Mouse (Mus musculus) embryo, embryonic 11 days (tissue): ENCODE measurements around the gene Map2k1.
A peak's percentile ranks its signal among the peaks of the same experiment; 100 is the strongest.
"Not testable (repeated sequence)": the region's sequence is repeated elsewhere in the genome, so short reads cannot be mapped to it uniquely, and the experiment has no call there.

Experiments
- DNase-seq: peaks from one replicate; pipeline ENCODE4 v3.0.0-alpha.2; 2015

The Map2k1 gene

DNA sequence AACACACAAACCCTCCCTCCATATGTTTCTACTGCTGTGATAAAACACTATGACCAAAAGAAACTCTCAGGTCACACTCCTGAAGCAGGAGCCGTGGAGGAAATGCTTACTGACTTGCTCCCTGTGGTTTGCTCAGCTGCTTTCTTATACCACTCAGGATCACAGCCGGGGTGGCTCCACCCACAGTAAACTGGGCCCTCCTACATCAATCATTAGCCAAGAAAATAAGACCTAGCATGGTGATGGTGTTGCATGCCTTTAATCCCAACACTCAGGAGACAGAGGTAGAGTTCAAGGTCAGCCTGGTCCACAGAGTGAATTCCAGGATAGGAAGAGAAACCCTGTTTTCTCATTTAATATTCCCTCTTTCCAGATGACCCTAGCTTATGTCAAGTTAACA is 53.5 kb downstream of the Map2k1 start:
- DNase-seq = no peak

DNA sequence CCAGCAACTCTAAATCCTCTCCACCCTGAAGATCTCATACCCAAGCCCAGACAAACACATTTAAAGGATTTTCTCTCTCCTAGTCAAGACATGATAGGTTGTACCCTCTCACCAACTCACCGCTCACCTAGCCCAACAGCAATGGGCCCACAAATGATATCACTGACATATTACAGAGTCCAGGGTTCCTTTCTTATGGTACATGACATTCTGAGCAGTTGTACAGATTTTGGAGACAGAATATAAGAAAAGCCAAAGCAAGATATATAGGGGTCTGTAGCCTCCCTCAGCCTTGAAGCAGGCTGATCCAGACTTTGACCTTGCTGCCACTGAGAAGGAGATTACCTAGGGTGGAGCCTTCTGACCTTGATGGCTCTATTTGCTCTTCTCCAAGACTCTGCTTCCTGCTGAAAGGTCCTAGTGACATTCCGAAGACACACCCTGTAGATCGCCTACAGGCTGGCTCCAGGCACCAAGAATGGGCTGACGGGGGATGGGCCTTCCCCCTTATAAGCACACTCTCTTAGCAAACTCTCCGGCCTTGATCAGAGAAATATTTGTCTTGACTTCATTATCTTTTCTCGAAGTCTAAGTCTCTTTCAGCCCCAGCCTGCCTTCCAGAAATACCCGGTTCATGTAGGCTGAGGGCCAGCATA is 54.5 kb downstream of the Map2k1 start:
- DNase-seq = not testable (repeated sequence)

DNA sequence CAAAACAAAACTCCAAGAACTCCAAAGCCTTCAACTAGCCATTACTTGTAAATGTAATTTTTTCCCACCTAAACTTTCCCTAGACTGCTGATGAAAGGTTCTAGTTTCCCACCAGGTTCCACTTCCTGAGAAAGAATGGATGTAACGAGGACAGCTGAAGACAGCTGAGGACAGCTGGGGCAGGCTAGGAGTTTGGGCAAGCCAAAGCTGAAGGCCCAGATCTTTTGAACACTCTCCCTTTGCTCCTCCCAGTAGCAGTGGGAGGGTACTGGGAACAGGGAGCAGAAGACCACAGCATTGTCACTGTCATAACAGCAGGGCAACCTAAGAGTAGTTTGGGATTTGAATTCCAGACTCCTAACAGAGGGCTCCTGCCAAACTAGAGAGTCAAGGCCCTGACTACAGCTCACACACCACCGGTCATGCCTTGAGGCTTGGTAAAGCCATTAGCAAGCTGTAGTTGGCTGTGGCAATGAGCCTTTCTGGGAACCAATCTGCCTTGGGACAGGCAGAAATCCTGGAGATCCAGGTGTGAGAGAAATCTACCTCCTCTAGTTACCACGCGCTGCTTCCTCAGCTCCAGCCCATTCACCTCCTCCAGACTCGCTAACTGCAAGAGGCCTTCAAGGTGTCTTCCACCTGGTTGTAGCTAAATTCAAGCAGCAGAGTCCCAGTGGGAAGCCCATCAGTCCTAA is 55.2 kb downstream of the Map2k1 start:
- no peak for DNase-seq

DNA sequence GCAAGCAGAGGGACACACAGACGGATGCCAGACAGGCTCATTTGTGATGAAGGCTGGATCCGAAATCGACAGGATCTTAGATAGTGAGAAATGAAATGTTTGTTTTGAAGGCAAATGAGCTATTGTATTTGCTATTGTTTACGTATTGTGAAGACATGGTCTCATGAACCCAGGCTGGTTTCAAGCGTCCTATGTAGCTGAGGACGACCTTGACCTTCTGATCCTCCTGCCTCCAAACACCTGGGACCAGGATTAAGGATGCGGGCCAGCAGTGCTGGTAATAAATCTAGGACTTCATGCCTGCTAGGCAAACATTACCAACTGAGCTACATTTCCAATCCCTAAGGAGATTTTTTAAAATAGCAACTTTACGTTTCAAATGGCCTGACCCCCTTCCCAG is 55.9 kb downstream of the Map2k1 start:
- no peak for DNase-seq

DNA sequence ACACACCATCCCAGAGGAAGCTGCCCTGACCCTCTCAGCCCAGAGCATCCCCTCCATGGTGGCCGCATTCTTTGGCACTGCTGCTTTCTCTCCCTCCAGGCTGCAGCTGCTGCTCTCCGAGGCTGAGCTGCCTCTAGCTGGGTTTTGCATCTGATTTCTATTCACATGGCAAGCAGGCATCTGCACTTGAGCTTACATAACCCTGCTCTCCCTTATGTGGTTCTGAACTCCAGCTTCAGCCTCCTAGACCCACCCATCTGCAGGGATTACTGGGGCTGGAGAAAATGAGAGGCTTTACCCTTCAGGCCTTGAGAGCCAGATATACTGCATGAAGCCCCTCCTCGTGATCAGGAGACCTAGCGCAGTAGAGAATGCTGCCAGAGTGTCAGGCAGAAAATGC is 57.9 kb downstream of the Map2k1 start:
- DNase-seq = no peak

DNA sequence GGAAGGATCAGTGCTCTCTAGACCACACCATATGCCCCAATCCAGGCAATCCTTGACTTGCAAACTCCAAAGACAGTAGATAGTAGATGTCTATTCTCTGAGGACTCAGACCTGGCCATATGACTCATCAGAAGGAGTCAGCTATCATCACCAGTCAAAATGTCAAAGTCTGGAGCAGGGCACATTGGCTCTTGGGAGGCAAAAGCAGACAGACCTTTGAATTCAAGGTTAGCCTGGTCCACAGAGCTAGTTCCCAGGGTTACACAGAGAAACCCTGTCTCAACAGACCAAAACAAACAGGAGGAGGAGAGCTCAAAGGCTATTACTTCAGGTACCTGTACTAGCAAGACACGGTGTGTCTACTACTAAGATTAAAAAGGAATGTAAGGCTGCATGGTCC is 59.6 kb downstream of the Map2k1 start:
- no peak for DNase-seq

DNA sequence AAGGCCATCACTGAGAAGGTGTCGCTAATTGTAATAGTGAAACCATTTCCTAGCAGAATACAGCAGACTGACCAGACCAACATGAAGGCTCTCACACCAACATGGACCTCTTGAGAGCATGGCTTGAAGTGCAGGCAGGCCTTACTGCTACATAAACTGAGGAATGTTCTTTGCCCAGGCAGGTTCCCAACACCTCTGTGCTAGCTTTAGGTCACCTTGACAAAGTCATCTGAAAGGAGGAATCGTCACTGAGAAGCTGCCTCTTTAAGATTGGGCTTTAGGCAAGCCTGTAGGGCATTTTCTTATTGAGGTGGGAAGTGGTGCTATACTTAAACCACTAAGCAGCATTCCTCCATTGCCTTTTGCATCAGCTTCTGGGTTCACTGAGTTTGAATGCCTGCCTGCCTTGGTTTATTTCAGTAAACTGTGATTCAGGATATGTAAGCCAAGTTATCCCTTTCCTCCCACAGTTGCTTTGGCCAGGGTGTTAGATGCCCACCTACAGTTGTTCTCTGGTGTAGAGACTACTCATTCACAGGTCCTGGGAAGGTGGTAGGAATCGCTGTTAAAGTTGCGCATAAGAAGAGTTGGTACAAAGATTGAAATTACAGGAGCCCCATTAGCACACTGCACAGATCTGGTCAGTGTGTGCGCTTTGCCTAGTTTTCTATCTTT is 69.1 kb downstream of the Map2k1 start:
- no peak for DNase-seq

DNA sequence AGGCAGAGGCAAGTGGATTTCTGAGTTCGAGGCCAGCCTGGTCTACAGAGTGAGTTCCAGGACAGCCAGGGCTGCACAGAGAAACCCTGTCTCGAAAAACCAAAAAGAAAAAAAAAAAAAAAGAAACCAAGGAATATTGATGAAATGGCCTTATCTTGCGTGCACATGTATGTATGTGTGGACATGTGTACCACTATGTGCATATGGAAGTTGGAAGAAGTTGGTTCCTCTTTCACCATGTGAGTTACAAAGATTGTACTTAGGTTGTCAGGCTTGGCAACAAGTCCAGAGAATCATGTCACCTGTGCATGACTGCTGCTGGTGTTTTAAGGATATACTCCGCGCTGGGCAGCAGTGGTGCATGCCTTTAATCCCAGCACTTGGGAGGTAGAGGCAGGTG is 70.1 kb downstream of the Map2k1 start:
- DNase-seq = not testable (repeated sequence)

DNA sequence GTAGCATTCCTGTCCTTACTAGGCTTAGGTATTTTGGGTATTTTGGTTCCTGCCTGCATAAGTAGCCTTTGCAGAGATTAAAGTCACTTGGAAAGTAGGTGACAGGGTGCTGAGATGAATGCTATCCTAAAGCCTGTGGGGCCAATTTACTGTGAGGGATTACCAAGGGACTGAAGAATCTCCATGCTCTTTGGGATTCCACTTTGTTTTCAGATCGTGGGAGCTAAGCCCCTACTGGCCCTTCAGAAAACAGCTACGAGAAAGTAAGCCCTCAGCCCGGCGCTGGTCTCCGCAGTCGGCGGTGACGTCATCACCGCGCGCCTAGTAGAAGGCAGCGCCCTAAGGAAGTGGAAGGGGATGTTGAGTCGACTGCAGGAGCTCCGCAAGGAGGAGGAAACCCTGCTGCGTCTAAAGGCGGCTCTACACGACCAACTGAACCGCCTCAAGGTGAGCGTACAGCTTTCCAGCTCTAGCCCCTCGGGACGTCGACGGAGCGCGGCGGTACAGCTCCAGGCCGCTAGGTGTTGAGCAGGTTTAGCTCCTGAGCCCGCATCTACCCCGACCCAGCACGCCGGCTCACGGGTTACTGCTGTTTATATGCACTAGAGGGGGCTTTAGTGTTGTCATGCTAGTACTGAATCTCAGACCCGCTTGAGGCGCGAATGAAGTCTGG is 74.3 kb downstream of the Map2k1 start, which contains the start of gene Snapc5:
Gene Snapc5 (plus strand): TSS at position 301 of the 673 bp plus-strand sequence.
- DNase-seq = peak; percentile 97

DNA sequence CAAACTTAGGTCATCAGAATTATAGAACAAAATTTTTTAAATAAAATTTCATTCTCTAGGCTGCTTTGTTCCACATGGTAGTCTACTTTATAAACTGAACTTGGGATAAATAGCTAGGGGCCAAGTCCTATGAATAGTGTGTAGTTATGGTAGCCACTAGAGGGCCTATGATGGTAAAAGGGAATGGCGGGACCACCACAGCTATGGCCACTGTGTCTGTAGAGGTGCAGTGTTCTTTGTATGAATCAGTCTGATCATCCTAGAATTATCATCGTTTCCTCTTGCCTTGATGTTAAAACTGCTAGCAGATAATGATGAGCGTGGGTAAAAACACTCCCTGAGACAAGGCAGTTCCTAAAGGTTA is 74.8 kb downstream of the Map2k1 start:
- peak; percentile 67 for DNase-seq

DNA sequence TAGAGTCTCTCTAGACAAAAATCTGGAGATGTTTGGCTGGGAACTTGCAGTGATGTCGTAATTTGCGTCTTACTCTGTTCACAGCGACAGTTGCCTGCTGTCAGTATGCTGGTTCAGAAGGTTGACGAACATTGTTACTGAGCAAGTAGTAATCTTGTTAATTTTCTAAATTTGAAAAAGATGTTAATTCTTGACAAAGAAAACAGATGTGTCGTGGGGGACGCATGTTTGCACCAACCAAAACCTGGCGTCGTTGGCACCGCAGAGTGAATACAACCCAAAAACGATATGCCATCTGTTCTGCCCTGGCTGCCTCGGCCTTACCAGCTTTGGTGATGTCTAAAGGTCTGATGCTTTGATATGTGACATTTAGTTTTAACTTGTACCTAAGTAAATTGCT is 78.1 kb downstream of the Map2k1 start:
- DNase-seq = no peak

DNA sequence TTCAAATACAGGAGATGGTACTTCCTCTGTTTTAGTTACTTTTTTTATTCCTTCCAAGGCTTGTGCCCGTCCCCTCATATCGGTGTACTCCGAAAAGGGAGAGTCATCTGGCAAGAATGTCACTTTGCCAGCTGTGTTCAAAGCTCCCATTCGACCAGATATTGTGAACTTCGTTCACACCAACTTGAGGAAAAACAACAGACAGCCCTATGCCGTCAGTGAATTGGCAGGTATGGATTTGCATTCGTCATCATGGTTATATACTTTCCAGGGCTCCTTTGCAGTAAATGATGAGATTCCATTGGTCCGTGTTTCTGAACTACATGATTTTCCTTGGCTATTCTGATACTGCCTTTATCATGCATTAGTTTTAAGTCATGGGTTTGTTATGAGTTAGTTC is 78.7 kb downstream of the Map2k1 start:
- DNase-seq = no peak

DNA sequence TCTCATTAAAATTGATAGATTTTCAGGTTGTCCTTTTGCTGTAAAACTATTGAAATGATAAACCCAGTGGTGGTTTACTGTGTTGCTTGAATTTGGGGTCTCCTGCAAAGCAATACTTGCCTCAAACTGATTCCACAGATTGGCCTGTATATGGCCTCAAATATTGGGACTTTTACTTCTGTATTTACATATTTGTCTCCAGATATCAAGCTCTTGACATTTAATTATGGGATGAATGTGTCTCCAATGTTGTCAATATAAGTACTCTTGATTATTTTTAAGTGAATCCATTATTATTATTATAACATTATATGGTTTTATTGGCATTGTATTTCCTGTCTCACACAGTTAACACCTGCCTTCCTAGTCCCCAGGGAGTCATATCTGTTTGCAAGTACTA is 79.1 kb downstream of the Map2k1 start:
- no peak for DNase-seq

DNA sequence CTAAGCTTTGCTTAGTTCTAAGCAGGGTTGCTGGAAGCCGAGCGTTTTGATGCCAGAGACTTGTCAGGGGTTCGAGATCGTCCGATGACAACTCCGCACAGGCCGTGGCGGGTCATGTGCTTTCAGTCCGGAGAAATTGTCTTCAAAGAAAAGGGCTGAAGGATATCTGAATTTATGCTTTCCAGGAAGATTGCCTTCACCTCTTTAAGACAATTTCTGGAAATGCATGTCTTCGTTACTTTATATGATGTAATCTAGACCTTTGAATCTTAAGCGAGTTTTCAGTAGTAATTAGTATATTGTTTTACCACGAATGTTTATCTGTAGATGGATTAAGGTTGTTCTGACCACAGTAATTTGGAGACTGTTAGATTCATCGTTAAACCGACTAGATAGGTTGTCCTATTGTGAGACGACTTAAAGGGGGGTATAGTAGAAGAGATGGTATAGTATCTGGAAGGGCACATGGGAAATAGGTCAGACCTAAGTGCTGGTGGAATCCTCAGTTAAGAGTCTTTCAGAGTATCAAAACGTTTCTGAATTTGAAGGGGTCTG is 79.7 kb downstream of the Map2k1 start:
- DNase-seq = no peak

DNA sequence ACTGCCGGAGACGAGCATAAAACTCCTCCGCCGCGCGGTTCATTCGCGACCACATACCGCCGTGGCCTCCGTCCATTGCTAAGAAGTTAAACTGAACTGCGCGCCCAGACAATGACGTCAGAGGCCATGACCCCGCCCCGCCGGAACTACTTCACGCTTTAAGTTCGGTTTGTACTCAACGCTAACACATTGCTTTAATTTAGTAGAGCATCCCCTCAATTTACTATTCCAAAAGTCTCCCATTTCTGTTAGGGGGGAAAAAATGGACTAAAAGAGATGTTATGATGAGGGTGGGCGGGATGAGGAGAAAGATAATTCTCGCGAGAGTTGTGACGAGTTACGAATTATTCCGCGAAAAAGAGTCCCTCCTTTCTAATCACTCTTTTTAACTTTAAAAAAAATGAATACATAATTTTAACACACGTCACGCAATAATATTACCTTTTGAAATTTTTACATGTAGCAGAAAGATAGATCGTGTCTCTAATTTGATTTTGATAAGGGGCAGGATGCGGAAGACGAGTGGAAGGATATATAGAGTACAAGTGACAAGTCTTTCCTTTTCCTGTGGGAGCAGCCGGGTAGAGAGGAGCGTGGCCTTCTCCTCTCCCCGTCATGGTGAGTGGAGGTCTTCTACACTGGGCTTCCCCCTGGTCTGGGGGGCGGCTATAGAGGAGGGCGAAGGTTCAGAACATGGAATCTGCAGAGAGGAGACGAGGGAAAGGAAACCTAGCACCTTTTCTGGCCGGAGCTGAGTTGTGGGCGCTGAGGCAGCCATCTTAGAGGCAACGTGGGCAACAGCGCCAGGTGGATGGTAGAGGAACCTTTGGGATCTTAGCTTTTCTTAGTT is 80.4 kb downstream of the Map2k1 start, which contains the start of the genes Zwilch and Rpl4:
Gene Zwilch (minus strand): TSS at position 289 of the 850 bp plus-strand sequence.
Gene Rpl4 (plus strand): TSS at position 560 of the 850 bp plus-strand sequence.
- DNase-seq = peak; percentile 90

DNA sequence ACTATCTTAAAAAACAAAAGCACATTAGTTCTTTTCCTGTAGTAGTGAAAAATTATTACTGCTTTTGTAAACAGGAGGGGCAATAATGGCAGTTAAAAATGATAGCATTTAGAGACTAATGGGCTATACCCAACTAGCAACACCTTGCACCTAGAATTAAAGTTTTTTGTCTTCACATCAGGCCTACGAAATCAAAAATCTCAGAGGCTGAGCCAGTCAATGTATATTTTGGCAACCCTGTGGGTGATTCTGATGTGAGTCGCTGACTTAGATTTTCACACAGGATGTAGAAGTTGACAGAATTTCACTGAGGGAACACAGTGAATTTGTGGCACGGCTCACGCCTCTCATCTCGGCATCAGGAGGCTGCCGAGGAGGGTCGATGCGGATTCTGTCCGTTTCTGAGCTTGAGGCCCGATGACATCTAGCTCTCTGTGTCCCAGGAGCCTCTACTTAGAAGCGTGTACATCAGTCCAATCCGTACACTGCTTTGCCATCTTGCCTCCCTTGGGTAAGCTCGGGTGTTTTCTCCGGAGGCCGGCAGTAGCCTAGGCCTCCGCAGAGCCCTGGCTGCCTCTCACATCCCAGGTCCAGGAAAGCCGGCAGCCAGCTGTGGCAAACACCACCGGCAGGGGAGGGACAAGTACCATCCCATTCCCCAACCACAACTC is 81.2 kb downstream of the Map2k1 start:
- no peak for DNase-seq

DNA sequence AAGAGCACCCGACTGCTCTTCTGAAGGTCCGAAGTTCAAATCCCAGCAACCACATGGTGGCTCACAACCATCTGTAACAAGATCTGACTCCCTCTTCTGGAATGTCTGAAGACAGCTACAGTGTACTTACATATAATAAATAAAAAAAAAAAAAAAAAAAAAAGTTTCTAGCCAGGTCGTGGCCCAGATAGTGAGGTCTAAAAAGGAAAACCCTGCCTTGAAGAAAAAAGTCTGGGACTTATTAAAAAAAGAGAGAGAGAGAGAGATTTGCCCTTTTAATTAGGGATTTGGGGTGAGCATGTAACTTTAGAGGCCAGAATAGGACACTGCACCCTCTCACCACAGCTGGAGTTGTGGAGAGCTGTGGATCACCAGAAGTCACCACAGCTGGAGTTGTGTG is 83.5 kb downstream of the Map2k1 start:
- not testable (repeated sequence) for DNase-seq

DNA sequence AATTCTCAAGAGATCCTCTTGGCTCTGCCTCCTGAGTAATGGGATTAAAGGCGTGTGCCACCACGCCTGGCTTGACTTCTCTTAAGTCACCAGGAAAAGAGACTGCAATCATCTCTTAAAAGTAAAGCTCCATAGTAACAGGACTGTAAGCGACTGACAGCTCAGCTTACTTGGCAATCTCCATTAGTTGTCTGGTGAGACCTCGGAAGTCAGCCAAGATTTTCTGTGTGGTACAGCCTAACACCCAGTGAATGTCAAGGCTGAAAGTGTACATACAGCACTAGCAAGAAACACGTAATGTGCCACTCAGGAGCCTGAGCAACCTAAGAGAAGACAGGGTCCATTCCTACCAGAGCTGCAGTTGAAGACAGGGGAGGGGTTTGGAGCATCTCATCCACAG is 93.0 kb downstream of the Map2k1 start:
- DNase-seq = no peak

DNA sequence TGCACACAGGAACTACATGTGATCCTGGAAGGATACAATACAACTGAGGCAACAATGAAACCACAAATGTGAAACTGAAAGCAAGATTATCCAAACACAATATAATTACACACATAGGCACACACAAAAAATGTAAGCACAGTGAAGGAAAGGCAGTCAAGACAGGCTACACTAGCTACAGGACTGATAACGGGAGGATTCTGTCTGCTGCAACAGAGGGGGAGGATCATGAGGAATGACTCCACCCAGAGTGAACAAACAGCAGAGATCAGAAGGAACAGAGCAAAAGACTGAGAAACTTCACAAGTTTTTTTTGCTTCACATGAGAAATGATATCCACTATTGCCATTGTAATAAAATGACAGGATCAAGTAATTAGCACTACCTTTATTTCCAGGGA is 96.8 kb downstream of the Map2k1 start:
- no peak for DNase-seq

DNA sequence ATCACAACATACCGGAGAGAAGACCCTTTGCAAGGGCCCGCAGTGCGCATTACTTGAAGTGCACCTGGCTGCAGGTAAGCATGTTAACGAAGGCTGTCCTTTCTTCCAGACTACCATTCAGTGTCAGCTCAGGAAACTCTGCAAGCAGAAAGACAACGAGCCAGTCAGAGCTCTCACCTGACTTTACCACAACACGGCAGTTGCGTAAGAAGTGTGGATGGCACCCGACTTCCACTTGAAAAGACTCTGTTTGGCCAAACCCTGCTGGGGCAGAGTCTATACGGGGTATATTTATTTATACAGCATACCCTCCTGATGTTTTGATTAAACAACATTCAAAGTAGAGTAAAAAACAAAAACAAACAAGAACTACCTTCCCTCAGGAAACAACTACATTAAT is 113.6 kb downstream of the Map2k1 start:
- no peak for DNase-seq

DNA sequence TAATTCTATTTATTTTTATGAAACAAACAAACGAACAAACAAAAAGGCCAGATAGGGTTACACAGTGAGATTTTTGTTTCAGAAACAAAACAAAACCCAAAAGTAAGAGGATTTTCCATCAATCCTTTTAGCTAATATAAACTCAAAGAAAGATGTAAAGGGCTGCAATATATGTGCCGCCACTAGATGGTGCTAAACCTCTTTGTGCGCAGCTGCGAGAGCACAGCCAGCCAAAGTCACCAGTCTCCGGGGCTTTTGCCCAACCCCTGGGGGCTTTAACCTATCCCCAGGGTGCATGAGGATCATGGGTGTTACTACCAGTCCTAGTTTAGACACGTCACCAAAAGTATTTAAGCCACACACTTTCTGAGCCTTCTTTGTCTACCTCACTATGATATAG is 114.5 kb downstream of the Map2k1 start:
- DNase-seq = peak; percentile 52
